Mouse (Mus musculus): Measurements from ENCODE around the gene Fam193b. TPM values are rescaled to one million over a fixed set of nuclear protein-coding genes. Genes with fewer than 3 reads are reported as not detected.

Fam193b gene
- 2.9 TPM for polyA plus RNA-seq (2014; fragmentation: Illumina TruSeq; extraction: RNeasy Lipid Tissue Mini Kit (QIAGEN cat#74804); ENCODE audit: low read depth, low replicate concordance)

DNA sequence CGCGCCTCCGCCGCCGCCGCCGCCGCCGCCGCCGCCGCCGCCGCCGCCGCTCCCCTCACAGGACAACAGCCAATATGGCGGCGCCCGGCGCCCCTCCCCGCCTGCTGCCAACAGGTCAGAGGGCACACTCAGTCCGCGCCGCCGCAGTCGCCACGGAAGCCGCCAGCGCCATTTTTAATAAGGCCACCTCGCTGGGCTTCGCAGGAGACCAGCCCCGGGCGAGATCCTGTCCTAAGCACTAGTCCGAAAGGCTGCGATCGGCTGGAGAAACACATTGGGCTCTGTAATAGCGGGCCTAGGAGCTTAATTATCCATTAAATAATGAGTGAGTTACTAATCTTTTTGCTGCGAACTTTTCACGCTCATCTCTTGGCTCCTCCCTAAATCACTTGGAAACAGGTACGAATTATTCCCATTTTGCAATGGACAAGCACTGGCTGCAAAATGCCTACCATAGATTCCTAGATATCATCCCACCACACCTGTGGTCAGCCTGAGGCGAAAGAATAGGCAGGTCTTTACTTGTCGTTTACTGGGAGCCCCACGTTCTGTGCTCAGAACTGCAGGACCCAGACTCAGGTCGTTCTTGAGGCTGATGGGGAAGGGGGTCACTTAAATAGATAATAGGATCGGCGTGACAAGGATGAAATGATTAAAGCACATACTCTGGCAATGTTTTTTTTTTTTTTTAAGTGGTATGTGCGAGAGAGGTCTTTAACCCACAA, at the start of gene Fam193b:
TSS of gene Fam193b (minus strand) at position 94 of the 725 bp plus-strand sequence.

DNA sequence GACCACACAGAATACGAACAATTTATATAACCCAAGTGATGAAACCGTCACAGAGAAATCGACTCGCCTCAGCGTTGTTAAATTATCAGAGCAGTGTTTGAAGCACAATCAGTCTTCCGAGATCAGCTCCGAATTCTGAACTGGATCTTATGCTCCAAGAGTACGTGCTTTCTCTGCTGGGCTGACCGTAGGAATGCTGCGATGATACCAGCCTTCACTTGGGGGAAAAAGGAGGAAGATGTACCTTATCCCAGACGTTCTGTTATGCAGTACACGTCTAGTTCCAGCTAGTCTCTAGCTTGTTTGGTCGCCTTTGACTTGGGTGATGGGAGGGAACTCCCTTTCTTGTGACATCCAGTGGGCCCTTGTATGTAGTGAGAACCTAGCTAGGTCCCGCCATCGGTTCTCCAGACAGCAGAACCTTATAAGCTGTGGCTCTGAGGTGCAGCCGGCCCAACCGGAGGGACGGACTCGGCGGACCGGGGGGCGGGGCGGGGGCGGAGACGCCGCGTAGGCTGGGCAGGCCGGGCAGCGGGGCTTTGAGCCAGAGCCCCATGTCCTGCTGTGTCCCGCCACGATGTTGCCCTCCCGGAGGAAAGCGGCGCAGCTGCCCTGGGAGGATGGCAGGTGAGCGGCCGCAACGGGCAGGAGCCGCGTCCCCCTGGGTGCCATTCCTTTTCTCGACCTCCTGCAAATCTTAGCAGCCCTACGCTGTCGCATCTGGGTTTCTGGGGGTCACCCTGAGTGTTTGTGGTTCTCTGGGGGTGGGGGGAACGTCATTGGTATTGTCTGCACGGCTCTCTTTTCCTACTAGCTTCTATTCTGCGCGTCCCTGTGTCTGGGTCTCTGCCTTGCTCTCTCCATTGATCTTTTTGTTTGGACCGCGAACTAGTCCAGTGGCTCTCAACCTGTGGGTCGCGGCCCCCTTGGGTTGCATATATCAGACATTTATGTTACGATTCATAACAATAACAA, 28.9 kb upstream of the Fam193b start, which contains the start of gene B4galt7:
TSS of gene B4galt7 (plus strand) at position 331 of the 975 bp plus-strand sequence.

DNA sequence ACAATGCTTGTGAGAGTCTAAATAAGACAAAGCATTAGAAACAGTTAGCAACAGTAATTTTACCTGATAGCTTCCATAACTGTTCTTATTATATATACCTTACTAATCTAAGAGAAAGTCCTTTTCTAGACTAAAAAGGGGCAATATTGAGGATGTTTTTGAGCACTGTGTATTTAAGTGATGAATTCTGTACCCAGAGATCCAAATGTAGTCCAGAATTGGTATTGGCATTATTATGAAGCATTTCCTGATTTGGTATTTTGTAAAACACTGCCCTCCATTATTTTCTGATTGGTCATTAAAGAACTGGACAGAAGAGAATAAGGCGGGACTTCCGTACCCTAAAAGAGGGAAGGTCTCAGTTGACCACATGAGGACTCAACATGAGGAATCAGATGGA, 2.5 kb upstream of the Fam193b start, which contains the start of gene Tmed9:
TSS of gene Tmed9 (plus strand) at position 301 of the 400 bp plus-strand sequence.

DNA sequence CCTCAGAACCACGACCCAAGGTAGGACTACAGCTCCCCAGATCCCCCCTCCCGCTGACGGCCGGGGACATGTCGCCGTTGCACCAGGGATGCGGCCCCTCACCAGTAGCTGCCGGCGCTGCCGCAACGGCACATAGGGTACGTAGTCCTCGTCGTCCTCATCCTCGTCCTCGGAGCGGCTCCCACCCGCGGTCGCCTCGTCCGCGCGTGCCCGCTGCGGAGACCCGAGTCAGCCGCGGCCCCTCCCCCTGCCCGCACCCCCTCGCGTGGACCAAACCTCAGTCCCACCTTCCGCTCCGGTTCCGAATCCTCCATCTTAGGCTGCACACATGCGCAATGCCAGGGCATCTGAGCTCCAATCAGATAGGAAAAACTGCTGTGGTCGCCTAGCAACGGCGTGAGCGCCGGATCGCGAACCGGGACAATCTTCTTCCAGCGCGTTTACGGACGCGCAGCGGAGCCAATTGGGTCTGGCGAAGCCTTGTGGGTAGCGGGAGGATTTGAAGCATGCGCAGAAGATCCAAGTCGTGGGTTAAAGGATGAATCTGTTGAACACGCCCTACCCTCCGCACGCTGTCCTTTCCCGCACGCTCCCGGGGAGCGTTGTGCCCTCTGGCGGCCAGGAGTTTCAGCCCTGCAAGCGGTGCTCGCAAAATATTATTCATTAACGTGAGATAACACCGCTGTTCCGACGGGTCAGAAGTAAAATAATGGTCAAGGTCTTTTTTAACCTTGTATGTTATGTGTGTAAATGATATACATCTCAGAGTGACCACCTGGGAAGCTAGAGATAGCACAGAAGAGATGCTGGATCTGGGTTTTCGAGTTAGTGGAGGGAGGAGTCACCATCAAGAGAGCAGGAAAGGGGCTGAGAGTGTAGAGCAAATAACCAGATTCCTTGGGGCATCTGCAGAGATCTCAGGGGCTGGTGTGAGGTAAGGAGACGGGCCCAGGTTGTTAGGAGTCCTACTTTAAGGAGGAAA, 34.4 kb downstream of the Fam193b start, which contains the start of gene Ddx41:
TSS of gene Ddx41 (minus strand) at position 465 of the 982 bp plus-strand sequence.

DNA sequence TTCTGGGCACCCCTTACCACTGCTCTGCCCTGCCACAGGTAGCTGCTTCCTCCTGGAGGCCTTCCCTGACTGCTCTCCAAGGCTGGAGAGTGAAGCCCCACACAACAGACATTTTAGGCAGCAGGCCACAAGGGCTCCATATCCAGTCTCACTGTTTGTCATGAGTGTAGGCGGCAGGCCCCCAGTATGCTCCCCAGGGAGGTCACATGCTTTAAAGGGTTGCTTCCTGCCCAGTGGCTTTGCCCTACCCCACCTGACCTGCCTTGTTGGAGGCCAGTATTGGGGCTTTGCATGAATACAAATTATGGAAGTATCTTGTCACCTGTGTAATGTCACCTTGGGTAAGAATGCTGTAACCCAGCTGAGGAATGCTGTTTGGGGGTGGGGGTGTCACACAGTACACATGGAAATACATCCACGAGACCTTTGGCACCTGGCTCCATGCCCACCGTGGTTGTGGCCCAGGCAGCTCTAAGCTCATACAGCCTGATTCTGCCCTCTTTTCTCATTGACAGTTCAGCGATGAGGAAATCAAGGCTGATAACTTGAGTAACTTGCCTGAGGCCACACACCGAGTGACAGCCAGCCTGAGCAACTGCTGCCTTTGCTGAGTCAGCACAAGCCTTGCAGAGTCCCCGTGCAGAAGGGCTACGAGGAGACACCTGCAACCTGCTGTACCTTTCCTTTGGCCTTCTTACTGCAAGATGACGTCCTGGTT, 41.6 kb downstream of the Fam193b start, which contains the start of gene Dok3:
TSS of gene Dok3 (minus strand) at position 99 of the 718 bp plus-strand sequence.

DNA sequence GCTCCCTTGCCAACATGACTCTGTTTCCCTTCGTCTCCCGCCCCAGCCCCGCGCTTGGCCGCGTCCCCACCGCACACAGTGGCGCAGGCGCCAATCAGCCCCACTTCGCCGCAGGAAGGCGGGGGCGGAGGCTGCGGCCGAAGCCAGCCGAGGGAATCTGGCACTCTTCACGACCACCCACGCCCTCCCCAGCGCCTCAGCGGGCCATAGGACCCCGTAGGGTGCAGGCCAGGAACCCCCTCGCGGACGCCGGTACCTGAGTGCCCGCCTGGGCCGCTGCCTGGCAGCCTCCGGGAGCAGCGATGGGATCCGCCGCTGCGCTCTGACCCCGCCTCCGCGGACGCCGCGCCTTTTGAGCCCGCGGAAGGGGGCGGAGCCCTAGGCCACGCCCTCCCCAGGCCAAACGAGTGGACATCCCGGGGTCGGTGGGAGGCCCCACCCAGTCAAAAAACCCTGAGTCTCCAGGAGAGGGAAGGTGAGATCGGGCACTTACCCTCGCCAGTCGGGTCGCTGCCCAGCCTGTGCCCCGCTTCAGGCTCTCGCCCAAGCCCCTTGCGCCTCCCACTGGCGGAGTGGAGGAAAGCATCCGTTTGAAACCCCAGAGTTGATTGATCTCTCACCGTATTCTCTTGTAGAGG, 57.7 kb downstream of the Fam193b start, which contains the start of gene Pdlim7:
TSS of gene Pdlim7 (minus strand) at position 566 of the 638 bp plus-strand sequence.

Other genes starting within 250 kb of the Fam193b start
- 5.3 TPM for gene Rab24, start 249.2 kb downstream of the Fam193b start, polyA plus RNA-seq (2014; fragmentation: Illumina TruSeq; extraction: RNeasy Lipid Tissue Mini Kit (QIAGEN cat#74804); ENCODE audit: low read depth, low replicate concordance)
- gene Mxd3, start 241.3 kb downstream of the Fam193b start, polyA plus RNA-seq (2014; fragmentation: Illumina TruSeq; extraction: RNeasy Lipid Tissue Mini Kit (QIAGEN cat#74804); ENCODE audit: low read depth, low replicate concordance): not detected
- gene Lman2, start 208.3 kb downstream of the Fam193b start, polyA plus RNA-seq (2014; fragmentation: Illumina TruSeq; extraction: RNeasy Lipid Tissue Mini Kit (QIAGEN cat#74804); ENCODE audit: low read depth, low replicate concordance): 5.4 TPM
- not detected for gene Rgs14, start 201.4 kb downstream of the Fam193b start, polyA plus RNA-seq (2014; fragmentation: Illumina TruSeq; extraction: RNeasy Lipid Tissue Mini Kit (QIAGEN cat#74804); ENCODE audit: low read depth, low replicate concordance)
- not detected for gene Slc34a1, start 172.9 kb downstream of the Fam193b start, polyA plus RNA-seq (2014; fragmentation: Illumina TruSeq; extraction: RNeasy Lipid Tissue Mini Kit (QIAGEN cat#74804); ENCODE audit: low read depth, low replicate concordance)
- 0.50 TPM for gene Pfn3, start 155.9 kb downstream of the Fam193b start, polyA plus RNA-seq (2014; fragmentation: Illumina TruSeq; extraction: RNeasy Lipid Tissue Mini Kit (QIAGEN cat#74804); ENCODE audit: low read depth, low replicate concordance)
- gene F12, start 144.3 kb downstream of the Fam193b start, polyA plus RNA-seq (2014; fragmentation: Illumina TruSeq; extraction: RNeasy Lipid Tissue Mini Kit (QIAGEN cat#74804); ENCODE audit: low read depth, low replicate concordance): not detected
- 1.5 TPM for gene Grk6, start 126.0 kb downstream of the Fam193b start, polyA plus RNA-seq (2014; fragmentation: Illumina TruSeq; extraction: RNeasy Lipid Tissue Mini Kit (QIAGEN cat#74804); ENCODE audit: low read depth, low replicate concordance)
- gene Prr7, start 106.9 kb downstream of the Fam193b start, polyA plus RNA-seq (2014; fragmentation: Illumina TruSeq; extraction: RNeasy Lipid Tissue Mini Kit (QIAGEN cat#74804); ENCODE audit: low read depth, low replicate concordance): not detected
- gene Dbn1, start 83.0 kb downstream of the Fam193b start, polyA plus RNA-seq (2014; fragmentation: Illumina TruSeq; extraction: RNeasy Lipid Tissue Mini Kit (QIAGEN cat#74804); ENCODE audit: low read depth, low replicate concordance): 1.4 TPM
- 0.13 TPM for gene Pdlim7, start 57.4 kb downstream of the Fam193b start, polyA plus RNA-seq (2014; fragmentation: Illumina TruSeq; extraction: RNeasy Lipid Tissue Mini Kit (QIAGEN cat#74804); ENCODE audit: low read depth, low replicate concordance)
- not detected for gene Dok3, start 41.8 kb downstream of the Fam193b start, polyA plus RNA-seq (2014; fragmentation: Illumina TruSeq; extraction: RNeasy Lipid Tissue Mini Kit (QIAGEN cat#74804); ENCODE audit: low read depth, low replicate concordance)
- 3.1 TPM for gene Ddx41, start 34.5 kb downstream of the Fam193b start, polyA plus RNA-seq (2014; fragmentation: Illumina TruSeq; extraction: RNeasy Lipid Tissue Mini Kit (QIAGEN cat#74804); ENCODE audit: low read depth, low replicate concordance)
- gene Tmed9, start 2.6 kb upstream of the Fam193b start, polyA plus RNA-seq (2014; fragmentation: Illumina TruSeq; extraction: RNeasy Lipid Tissue Mini Kit (QIAGEN cat#74804); ENCODE audit: low read depth, low replicate concordance): 17.2 TPM
- gene B4galt7, start 28.8 kb upstream of the Fam193b start, polyA plus RNA-seq (2014; fragmentation: Illumina TruSeq; extraction: RNeasy Lipid Tissue Mini Kit (QIAGEN cat#74804); ENCODE audit: low read depth, low replicate concordance): 2.7 TPM
- gene Caml, start 51.9 kb upstream of the Fam193b start, polyA plus RNA-seq (2014; fragmentation: Illumina TruSeq; extraction: RNeasy Lipid Tissue Mini Kit (QIAGEN cat#74804); ENCODE audit: low read depth, low replicate concordance): 38.8 TPM
- gene Ddx46, start 63.9 kb upstream of the Fam193b start, polyA plus RNA-seq (2014; fragmentation: Illumina TruSeq; extraction: RNeasy Lipid Tissue Mini Kit (QIAGEN cat#74804); ENCODE audit: low read depth, low replicate concordance): 99.2 TPM
- 19.5 TPM for gene B230219D22Rik, start 122.0 kb upstream of the Fam193b start, polyA plus RNA-seq (2014; fragmentation: Illumina TruSeq; extraction: RNeasy Lipid Tissue Mini Kit (QIAGEN cat#74804); ENCODE audit: low read depth, low replicate concordance)
- 17.8 TPM for gene Txndc15, start 143.5 kb upstream of the Fam193b start, polyA plus RNA-seq (2014; fragmentation: Illumina TruSeq; extraction: RNeasy Lipid Tissue Mini Kit (QIAGEN cat#74804); ENCODE audit: low read depth, low replicate concordance)
- 3.3 TPM for gene Pcbd2, start 156.2 kb upstream of the Fam193b start, polyA plus RNA-seq (2014; fragmentation: Illumina TruSeq; extraction: RNeasy Lipid Tissue Mini Kit (QIAGEN cat#74804); ENCODE audit: low read depth, low replicate concordance)
- gene Catsper3, start 213.4 kb upstream of the Fam193b start, polyA plus RNA-seq (2014; fragmentation: Illumina TruSeq; extraction: RNeasy Lipid Tissue Mini Kit (QIAGEN cat#74804); ENCODE audit: low read depth, low replicate concordance): 130 TPM

Measured in testis, adult 10 weeks (tissue).